Mouse (Mus musculus) heart, postnatal 0 days (tissue): ENCODE measurements at regions not wholly inside any gene's neighbourhood (a gene's known extent, or its start where the extent isn't known, plus 50 kb on each side); places are given as distances from the start of the nearest gene placed in this dataset.

Experiments used
- CTCF ChIP-seq: IDR thresholded peaks from 2 replicates; pipeline ENCODE4 v1.5.1; 2016; ENCODE audit warnings: antibody characterized with exemption, control low read depth, low read depth
- EP300 ChIP-seq: IDR thresholded peaks from 2 replicates; pipeline ENCODE4 v1.6.1; 2016; ENCODE audit warnings: antibody characterized with exemption, low read depth

DNA sequence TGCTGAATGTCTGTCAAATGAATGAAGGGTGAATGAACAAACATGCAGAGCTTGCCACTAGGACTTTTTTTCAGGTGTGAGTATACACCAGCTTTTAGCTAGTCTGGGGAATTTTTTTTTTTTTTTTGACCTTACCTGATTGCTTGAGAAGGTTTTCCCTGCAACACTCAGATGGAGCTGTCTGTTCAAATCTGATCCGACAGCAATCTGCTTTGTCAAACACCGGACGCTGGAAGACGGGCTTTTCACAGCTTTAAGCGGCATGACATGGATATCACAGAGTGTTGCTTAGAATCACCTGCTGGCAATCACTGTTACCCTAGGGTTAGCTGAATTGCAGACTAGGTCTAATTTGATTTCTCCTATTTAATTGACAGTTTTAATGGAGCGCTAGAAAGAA, 263.7 kb upstream of the Ubash3b start:
- TF ChIP-seq CTCF (no peak), EP300 (no peak)
